Mouse (Mus musculus): ENCODE data around the gene Cd9. TPM values are rescaled to one million over a fixed set of nuclear protein-coding genes. Genes with fewer than 3 reads are reported as not detected.

The Cd9 gene
- total RNA-seq, 2 experiments from 2014 or later: 38.7 to 50.9 TPM

- no peak for ATAC-seq (replicated peaks; ENCODE audit: poor library complexity)
Observed at GRCm38 (mm10) chr6:125411661-125412060, 82.9 kb downstream of the Cd9 start.

DNA sequence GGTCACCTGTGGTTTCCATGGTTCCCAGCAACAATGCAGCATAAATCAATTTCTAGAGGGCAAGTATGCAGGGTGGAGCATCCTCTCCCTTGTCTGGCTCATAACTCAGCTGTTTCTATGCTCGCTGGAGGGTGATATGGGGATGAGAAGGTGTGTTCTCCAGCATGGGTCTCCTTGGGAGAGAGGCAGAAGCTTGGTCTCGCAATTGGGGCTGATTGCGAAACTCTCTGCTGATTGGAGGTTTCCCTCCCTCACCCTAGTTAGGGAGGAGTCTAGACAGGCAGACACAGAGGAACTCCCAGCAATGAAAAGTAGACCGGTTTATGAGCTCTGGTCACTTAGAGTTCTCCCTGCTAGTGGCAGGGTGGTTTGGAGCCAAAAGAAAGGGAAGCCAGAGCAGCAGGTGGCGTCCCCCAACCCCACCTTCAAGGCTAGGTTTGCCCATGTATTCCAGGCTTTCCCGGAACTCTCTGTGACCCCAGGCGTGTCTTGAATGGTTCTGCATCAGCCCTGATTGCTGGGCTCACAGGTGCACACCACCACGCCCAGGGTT lies 83.5 kb downstream of the Cd9 start:
- ATAC-seq (replicated peaks; ENCODE audit: poor library complexity): peak; percentile 97

DNA sequence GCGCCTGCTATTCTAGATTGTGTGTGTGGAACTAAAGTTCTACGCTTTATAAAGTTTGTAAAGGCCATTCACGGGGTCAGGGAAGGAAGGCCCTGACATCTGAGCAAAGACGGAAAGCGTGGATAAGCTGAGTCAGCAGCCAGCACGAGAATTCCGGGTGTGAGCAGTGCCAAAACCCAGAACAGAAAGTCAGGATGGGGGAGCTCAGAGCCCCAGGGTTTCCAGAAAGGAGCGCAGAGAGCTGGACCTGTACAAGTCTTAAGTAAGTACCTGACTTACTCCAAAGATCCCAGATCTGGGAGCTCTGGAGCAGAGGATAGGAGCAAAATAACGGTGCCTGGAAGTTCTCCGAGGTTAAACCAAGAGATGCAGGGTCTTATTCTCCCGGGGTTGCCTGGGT lies 84.0 kb downstream of the Cd9 start:
- ATAC-seq (replicated peaks; ENCODE audit: poor library complexity): no peak

Other genes starting within 250 kb of the Cd9 start
- gene Tuba3a, start 208.7 kb downstream of the Cd9 start, total RNA-seq (2015): not detected in 2 replicates
- not detected in 2 replicates for gene Tuba3a, start 208.7 kb downstream of the Cd9 start, total RNA-seq (2017)
- 17.5 and 18.7 TPM in 2 replicates for gene Ltbr, start 180.9 kb downstream of the Cd9 start, total RNA-seq (2015)
- gene Ltbr, start 180.9 kb downstream of the Cd9 start, total RNA-seq (2017): 28.2 and 43.7 TPM in 2 replicates
- gene Scnn1a, start 174.1 kb downstream of the Cd9 start, total RNA-seq (2015): 21.8 and 22.9 TPM in 2 replicates
- gene Scnn1a, start 174.1 kb downstream of the Cd9 start, total RNA-seq (2017): 0.75 and 1.7 TPM in 2 replicates
- gene Tnfrsf1a, start 145.4 kb downstream of the Cd9 start, total RNA-seq (2015): 56.9 and 61.8 TPM in 2 replicates
- gene Tnfrsf1a, start 145.4 kb downstream of the Cd9 start, total RNA-seq (2017): 56.6 and 57.1 TPM in 2 replicates
- gene Plekhg6, start 114.0 kb downstream of the Cd9 start, total RNA-seq (2015): not detected in 2 replicates
- not detected in 2 replicates for gene Plekhg6, start 114.0 kb downstream of the Cd9 start, total RNA-seq (2017)
- 2.4 and 2.6 TPM in 2 replicates for gene Vwf, start 52.0 kb upstream of the Cd9 start, total RNA-seq (2015)
- 0.08 and 0.47 TPM in 2 replicates for gene Vwf, start 52.0 kb upstream of the Cd9 start, total RNA-seq (2017)
- not detected in 2 replicates for gene Ano2, start 195.6 kb upstream of the Cd9 start, total RNA-seq (2015)
- not detected in 2 replicates for gene Ano2, start 195.6 kb upstream of the Cd9 start, total RNA-seq (2017)